Mouse (Mus musculus) NIH3T3 (cell line): ENCODE measurements around the gene Fbxl21.
A peak's percentile ranks its signal among the peaks of the same experiment; 100 is the strongest.

ENCODE experiments used
- DNase-seq: peaks from one replicate; pipeline ENCODE4 v3.0.0-alpha.2; 2012; ENCODE audit warnings: low read depth

The Fbxl21 gene

DNA sequence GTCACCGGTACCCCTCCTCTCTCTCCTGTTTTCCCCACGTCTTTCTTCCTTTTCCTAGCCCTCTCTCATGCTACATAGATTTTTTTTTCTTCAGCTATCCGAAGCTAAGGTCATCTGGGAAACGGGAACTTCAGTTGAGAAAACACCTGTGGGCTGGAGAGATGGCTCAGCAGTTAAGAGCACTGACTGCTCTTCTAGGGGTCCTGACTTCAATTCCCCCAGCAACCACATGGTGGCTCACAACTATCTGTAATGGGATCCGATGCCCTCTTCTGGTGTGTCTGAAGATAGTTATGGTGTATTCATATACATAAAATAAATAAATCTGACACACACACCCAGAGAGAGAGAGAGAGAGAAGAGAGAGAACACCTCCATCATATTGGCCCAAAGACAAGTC, 13.3 kb downstream of the Fbxl21 start:
- DNase-seq, result no peak

DNA sequence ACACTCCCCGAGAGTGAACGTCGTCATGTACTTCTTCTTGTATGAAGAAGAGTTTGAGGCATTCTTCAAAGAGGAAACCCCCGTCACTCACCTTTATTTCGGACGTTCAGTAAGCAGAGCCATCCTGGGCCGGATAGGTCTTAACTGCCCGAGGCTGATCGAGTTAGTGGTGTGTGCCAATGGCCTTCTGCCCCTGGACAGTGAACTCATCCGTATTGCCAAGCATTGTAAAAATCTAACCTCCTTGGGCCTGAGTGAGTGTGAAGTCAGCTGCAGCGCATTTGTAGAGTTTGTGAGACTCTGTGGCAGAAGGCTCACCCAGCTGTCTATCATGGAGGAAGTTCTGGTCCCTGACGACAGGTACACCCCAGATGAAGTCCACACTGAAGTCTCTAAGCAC, 14.8 kb downstream of the Fbxl21 start:
- no peak for DNase-seq

DNA sequence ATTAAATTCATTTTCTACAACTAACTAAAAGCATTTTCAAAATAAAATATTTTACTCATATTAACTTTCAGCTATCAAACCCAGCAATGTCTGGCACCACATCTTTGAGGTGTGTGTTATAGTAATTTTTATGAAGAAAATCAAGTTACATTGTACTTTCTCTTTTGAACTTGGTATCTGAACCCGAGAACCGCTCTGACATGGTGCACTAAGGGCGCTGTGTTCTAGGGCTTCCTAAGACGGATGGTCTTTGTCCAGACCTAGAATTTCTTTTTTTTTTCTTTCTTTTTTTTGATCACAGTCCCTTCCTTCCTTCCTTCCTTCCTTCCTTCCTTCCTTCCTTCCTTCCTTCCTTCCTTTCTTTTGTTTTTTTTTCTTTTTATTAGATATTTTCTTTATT, 17.6 kb downstream of the Fbxl21 start:
- DNase-seq, result no peak

DNA sequence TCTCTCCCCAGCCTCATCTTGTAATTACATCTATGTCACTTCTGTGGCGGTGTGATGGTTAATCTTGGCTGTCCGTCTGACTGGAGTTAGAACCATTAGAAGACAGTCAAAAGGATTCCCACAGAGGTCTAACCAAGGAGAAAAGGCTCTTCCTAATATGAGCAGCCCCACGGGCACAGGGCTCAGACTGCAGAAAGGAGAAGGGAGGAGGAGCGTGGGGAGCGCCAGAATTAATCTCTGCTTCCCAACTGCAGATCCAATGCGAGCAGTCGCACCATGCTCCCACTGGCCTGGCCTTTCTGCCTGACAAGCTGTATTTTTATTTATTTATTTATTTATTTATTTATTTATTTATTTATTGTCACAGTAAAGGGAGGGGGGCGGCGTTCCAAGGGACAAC, 21.5 kb downstream of the Fbxl21 start:
- DNase-seq, result no peak

DNA sequence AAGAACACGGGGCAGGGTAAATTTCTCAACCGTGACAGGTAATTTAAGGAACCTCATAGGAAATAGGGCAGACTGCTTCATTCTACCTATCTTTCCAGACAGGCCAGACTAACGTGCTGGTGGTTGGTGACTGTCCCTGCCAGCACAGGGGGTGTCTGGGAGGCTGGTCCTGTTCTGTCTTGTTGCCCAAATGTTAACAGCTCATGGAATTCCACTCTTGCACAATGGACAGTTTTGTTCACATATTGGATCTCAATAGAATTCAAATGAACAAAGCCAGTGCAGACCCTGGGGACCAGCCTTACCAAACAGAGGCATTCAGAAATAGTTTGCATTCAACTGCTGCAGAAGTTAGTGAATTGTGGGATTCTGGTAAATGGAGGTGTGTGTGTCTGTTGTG, 22.7 kb downstream of the Fbxl21 start:
- no peak for DNase-seq

DNA sequence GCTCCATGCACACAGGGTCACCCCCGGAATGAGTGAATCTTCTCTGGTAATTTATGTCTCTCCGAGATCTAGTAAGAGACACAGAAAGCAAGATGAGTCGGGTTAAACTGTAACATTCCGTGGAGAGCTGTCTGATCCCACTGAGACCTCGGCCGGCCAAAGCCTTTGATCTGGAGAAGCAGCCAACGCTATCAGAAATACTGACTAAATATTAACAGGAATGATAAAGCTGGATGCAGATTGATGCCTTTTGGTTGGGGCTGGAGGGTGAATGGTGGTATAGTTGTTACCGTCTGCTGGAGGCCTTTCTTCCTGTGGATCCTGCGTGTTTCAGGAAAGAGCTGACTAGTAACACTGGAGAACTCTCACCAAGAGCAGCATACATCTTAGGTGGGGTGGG, 26.1 kb downstream of the Fbxl21 start, which contains the start of gene Lect2:
TSS of gene Lect2 (minus strand) at position 102 of the 400 bp plus-strand sequence.
- no peak for DNase-seq

DNA sequence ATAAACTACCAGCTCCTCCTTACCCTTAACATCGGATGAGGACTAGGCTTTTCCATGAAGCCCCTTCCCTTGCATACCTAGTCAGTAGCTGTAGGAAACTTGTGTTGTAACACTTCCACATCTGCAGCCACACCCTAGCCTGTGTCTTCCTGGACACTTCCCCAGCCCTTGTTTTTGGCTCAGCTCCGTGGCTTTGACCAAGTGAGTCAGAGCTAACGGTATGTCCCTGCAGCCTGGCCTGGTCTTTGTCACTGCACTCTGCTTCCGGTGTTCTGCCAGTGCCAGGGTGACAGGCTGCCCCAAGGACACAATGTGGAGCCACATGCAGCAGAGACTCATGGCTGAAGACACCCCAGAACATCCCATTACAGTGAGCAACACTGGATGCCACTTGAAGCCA, 27.1 kb downstream of the Fbxl21 start:
- no peak for DNase-seq

DNA sequence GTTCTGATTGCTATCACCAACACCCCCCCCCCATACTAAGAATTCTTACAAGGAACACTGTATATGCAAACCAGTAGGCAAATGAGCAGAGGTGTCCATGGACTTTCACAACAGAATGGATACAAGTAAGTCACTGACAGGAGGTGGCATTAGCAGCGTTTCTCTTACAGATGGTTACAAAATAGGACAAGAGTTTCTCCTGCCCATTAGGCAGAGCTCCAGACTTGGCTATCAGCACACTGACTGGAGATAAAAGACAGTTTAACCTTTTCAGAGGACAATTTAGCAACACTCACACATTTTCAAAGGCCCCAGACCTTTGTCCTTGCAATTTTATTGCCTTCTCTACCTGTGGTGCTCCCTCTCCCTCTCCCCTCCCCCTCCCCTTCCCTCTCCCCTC, 28.3 kb downstream of the Fbxl21 start:
- no peak for DNase-seq

DNA sequence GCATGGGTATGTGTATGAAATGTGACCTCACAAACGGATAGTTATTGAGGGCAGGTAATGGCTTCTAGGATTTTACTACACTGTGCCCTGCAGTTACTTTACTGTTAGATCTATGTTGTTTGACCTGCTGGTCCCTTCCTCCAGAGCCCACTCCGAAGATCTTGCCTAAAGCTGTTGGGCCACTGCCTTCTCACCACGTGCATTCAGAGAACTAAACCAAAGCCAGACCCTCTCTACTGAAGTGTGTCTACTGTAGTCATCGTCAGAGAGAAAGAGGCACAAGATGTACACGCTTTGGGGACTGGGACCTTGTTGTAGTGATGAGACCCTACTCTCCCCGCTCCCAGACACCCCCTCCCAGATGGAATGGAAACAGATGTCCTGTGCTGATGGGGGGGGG, 29.4 kb downstream of the Fbxl21 start:
- no peak for DNase-seq

DNA sequence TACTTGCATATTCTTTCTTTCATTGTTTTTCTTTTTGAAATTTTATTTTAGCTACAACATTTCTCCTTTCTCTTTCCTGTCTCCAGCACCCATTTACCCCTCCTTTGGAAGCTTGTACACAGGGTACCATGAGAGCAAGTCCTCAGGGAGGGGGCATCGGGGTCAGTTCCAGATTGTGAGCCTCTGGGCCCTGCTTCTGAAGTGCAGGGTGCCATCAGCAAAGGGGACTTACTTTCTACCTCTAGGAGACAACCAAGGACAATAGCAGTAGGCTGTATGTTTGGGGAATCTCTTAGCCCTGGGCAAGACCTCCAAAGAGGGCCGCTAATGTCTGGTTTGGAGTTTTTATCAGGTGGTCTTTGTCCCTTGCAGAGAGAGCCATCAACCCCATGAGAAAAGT, 31.7 kb downstream of the Fbxl21 start:
- DNase-seq, result no peak

DNA sequence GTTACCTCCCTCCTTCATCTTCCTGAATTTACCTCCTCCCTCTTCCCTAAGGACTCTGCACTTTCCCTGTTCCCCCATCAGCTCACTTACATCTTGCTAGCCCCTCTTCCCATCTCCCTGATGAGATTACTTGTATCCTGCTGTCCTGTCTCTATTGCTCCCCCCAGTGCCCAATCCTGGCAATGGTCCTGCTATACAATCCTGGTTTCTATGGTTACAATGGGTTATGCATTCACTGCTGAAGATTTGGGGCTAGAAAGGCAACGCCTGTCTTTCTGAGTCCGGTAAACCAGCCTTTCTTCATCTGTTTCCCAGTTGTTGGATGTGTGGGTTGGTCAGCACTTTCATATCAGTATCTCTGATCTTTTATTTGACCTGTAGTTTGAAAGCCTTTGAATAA, 32.1 kb downstream of the Fbxl21 start:
- DNase-seq, result peak; percentile 57

DNA sequence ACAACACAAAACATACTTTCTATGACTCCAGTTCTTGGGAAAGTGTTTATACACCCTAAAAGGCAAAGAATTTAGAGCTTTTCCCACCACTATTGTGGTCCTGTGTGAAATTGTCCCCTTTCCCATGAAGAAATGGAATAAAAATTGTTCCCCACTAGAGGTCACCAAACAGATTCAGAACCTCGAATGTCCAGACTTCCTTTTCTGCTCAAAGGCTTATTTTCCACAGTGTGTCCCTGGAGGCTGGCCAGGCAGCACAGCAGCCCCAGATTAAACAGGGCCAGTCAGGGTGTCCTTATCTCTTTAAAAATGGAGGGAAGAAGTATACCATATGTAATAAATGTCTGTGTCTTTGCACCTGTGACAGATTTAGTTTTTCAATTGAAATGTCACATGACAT, 33.7 kb downstream of the Fbxl21 start:
- DNase-seq, result peak; percentile 79

DNA sequence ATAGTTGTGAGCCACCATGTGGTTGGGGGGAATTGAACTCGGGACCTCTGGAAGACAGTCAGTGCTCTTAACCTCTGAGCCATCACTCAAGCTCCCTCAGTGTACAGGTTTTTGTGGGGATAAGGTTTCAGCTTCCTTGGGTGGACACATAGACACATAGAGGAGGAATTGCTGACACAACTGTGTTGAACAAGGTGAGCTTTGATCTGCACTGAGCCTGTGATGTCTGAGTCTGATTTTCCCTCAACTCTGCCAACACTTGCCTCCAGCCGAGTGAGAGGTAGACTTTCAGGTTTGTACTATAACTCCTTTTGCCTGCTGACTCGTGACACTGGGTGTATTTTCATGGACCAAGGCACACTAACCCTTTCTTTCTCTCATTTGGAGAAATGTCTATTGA, 34.4 kb downstream of the Fbxl21 start:
- no peak for DNase-seq

DNA sequence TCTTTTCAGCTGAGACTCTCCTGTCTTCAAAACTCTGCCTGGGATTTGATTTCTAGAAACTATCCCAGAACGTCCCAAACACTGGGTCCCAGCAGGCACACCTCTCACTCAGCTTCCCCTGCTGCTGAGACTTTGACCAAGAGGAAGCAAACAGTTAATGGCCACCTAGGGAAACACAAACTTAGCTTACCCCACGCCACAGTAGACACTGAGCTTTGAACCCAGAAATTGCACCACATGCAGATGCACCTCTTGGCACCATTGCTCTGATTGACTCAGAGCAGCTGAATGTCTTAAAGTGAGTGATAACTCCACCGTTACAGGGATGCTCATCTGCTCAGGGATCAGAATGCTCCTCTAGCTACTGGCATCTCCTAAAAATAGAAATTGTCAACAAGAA, 36.5 kb downstream of the Fbxl21 start:
- DNase-seq, result no peak

DNA sequence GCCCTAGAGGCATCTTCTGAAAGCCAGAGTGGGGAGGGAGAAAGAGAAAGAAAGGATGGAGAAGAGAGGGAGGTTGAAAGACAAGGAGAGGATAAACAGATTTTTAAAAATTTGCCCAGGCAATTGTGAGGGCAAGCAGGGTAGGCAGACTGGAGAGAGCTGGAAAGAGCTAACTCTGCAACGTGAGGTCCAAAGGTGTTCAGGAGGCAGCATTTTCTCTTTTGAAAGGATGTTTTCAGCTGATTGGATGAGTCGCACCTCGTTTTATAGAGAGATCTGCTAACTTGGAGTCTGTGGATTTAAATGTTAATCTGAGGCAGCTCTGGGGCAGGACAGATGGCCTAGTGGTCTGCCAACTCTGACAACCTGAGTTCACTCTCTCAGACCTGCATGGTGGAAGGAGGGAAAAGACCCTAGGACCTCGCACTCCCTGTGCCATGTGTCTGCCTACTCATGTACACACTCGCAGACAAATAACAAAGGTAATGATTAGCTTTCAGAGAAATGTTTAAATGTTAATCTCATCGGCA, 37.6 kb downstream of the Fbxl21 start:
- no peak for DNase-seq

DNA sequence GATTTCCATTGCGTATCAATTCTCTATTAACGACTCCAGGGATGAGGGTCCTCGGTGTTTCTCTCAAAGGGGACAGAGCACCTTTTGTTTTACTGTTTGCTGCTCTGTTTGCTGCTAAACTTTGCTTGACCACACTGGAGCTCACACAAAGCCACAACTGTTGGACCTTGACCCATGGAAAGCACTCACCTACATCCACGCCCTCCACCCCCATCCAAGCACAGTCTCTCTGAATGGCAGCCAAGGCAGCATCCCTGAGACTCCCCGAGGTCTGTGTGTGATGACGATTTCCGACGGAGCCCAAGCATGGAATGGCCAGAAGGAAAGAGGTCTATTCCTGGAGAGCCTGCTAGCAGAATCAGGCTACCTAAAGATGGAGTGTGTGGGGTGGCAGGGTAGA, 38.9 kb downstream of the Fbxl21 start:
- no peak for DNase-seq

DNA sequence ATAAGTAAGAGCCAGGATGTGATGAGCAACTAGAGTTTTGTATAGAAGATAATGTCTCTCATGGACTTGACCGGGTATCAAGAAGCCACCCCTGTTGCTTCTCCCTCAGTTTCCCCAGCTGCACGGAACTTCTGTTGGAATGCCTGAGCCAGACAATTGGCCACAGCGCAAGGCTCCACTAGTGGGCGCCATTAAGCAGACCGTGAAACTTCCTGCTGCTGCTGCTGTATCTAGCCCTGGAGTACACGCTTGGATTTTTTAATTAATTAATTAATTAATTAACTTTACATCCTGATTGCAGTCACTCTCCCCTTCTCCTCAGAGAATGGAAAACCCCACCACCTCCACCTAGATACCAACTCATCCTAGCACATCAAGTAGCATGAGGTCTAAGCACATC, 40.8 kb downstream of the Fbxl21 start:
- peak; percentile 46 for DNase-seq

DNA sequence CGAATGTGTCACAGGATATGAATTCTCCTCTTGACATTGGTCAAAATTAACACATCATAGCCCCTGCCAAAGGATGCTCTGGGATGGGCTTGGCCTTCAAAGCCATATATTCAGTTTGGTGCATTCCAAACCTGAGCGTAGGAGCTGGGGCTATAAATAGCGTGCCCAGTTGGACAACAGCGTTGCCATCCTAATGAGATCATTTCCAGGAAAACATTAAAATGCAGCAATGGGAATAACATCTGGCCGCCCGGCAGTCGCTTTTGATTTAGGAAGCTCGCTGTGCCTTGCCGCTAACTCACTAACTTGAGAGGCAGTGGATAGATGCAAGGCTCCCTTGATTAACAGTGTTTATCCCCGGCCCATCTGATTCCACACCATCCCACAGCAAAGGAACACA, 44.1 kb downstream of the Fbxl21 start:
- no peak for DNase-seq

DNA sequence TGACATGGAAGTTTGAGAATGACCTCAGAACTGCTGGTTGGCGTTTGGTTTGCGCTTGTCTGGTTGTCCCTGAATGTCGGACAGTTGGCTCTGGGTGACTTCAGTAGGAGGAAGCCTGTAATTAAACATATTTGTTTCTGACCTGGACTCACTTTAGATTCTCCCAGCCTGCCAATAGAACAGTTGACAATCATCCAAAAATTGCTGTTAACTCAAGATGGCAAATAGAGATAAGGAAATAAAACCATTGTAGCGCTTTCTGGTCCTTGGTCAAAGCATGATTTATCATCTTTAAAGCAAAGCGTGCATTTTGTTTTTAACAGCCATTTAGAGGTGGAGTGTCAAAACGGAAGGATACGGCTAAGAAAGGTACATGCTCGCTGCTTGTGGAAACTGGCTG, 49.4 kb downstream of the Fbxl21 start:
- no peak for DNase-seq

DNA sequence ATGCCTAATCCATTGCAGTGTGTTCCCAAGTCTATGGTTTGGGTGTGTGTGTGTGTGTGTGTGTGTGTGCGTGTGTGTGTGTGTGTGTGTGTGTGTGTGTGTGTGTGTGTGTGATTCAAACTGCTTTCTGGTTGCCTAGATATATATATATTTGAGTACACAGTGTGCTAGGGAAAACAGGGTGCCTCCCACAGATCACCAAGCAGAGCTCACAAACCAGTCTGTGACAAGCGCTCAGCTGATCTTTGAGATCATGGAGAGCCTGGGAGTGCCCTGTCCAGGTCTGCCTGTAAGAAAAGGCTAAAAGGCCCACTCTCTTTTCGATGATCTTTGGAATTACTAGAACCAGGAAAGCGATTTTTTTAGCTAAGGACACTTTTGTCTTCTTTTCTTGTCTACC, 52.8 kb downstream of the Fbxl21 start:
- no peak for DNase-seq

DNA sequence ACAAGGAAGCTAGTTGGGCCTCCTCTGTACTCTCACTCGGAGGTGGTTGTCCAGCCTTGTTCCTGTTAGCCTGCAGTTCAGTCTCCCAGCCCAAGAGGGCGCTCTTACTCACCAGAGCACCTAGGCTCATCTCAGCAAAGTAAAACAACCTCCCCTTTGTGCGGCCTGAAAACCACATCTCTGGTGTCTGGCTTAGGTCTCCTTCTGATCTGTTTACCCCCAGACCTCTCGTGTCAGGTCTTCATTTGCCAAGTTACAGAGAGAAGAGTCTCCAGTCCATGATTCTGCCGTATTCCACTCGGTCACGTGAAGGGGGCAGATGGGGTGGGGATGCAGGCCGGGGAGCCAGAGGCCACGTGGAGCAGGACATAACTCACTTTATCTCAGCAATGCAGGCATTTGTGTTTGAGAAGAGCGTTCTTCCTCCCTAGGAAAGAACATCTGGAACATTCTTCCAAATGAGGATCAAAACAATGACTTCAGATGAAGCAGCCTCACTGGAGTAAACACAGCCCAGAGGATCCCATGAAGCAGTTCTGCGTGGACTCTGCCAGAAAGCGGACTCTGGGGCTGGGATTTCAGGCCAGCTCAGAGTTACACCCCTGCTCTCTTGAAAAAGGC, 53.5 kb downstream of the Fbxl21 start:
- DNase-seq, result peak; percentile 88

DNA sequence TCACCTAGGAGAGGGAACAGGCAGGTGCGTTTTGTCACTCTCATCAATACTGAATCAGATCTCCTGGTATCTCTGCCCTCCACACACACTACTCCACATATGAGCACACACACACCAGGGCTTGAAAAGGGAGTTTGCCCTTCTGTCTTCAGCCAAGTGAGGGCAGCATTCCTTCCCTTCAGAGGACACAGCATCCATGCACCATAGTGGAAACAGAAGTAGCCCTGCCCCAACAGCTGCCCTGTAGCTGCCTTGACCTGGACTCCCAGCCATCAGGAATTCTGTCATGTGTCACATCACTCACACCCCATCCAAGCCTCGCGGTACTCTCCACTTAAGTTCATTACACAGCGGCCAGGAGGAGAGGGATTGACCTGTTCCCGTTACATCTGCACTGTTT, 55.8 kb downstream of the Fbxl21 start:
- DNase-seq, result no peak

DNA sequence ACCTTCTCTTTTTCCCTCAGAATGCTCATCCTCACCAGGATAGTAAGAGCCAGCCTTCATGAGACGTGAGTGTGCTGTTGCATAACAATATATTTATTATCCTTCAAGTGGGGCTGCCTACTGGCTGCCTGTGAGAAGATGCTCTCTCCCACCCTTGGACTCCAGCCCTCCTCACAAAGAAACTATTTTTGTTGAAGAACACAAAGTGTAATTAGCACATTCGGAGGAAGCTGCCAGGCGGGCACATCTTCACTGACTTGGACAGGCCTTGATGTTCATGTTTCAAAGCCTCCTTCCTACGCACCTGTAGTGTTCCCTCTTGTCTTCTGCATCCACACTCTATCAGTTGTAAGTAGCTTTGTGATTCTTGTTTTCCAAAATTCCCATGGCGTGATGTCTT, 58.2 kb downstream of the Fbxl21 start:
- no peak for DNase-seq

DNA sequence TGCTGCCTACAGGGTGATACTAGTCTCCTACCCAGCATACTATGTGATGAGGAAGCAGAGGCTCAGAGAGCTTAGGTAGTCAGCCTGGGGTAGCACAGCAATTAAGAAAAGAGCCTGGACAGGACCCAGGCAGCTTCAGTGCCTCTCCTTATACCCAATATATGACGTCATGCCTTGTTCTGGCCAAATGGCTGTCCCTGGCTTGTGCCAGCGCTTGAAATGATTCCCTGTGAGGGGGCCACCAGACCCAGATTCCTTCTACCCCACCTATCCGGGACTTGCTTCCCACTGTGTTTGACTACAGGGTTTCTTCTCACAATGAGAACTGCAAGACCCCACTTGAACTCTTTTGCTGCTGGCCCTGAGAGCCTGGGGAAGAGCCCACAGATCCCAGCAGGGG, 59.2 kb downstream of the Fbxl21 start:
- DNase-seq, result peak; percentile 67
